Mouse (Mus musculus) cerebellum, postnatal 14 days (tissue): ENCODE measurements around the gene Nfya.

ENCODE experiments used
- DNase-seq, 2 experiments: peaks; one replicate each; pipeline ENCODE4 v3.0.0; 2021; ENCODE audit warnings: mixed read lengths in 2 of 2

The Nfya gene

GRCm38 (mm10) chr17:48409380-48410298 lies at the start of gene Nfya, which contains the start of gene Oard1:
Nfya (minus strand) TSS chr17:48409906.
Oard1 (plus strand) TSS chr17:48410014.
- peak; percentile 100 for DNase-seq

GRCm38 (mm10) chr17:48457971-48458653 lies 48.4 kb upstream of the Nfya start:
- no peak for DNase-seq

GRCm38 (mm10) chr17:48455955-48456354 lies 46.2 kb upstream of the Nfya start:
- DNase-seq, result no peak

GRCm38 (mm10) chr17:48454688-48455087 lies 45.0 kb upstream of the Nfya start, which contains the start of gene Unc5cl:
Unc5cl (plus strand) TSS chr17:48454901.
- no peak for DNase-seq

GRCm38 (mm10) chr17:48454190-48454589 lies 44.5 kb upstream of the Nfya start:
- DNase-seq, result no peak

- no peak for DNase-seq
Observed at GRCm38 (mm10) chr17:48453489-48453888, 43.8 kb upstream of the Nfya start.

- no peak for DNase-seq
Observed at GRCm38 (mm10) chr17:48451753-48452444, 42.2 kb upstream of the Nfya start.

GRCm38 (mm10) chr17:48451353-48451675 lies 41.6 kb upstream of the Nfya start, which contains the start of gene Tspo2:
Tspo2 (minus strand) TSS chr17:48451522.
- no peak for DNase-seq

GRCm38 (mm10) chr17:48450666-48451352 lies 41.1 kb upstream of the Nfya start:
- no peak for DNase-seq

GRCm38 (mm10) chr17:48447675-48448074 lies 38.0 kb upstream of the Nfya start:
- DNase-seq, result no peak

- no peak for DNase-seq
Observed at GRCm38 (mm10) chr17:48443542-48444145, 33.9 kb upstream of the Nfya start.

GRCm38 (mm10) chr17:48442745-48443457 lies 33.2 kb upstream of the Nfya start:
- peak in 1 of 2 experiments; percentile 24 for DNase-seq

- DNase-seq, result no peak
Observed at GRCm38 (mm10) chr17:48437421-48437911, 27.8 kb upstream of the Nfya start.

- DNase-seq, result no peak
Observed at GRCm38 (mm10) chr17:48436487-48436886, 26.8 kb upstream of the Nfya start.

- no peak for DNase-seq
Observed at GRCm38 (mm10) chr17:48434479-48434878, 24.8 kb upstream of the Nfya start.

- no peak for DNase-seq
Observed at GRCm38 (mm10) chr17:48433689-48434330, 24.1 kb upstream of the Nfya start.

GRCm38 (mm10) chr17:48433006-48433655 lies 23.4 kb upstream of the Nfya start:
- peak; percentile 53 to 59 for DNase-seq

- peak; percentile 32 to 50 for DNase-seq
Observed at GRCm38 (mm10) chr17:48432158-48432980, 22.7 kb upstream of the Nfya start, which contains the start of gene Apobec2. Apobec2 (minus strand) TSS chr17:48432930.

GRCm38 (mm10) chr17:48431054-48431453 lies 21.3 kb upstream of the Nfya start:
- no peak for DNase-seq
